Mouse (Mus musculus) midbrain, embryonic 10.5 days (tissue): ENCODE data around the gene Castor1. TPM values are rescaled to one million over a fixed set of nuclear protein-coding genes. Genes with fewer than 3 reads are reported as not detected.

Source experiments
- DNase-seq: peaks from one replicate; pipeline ENCODE4 v3.0.0-alpha.2; 2017; ENCODE audit warnings: low spot score
- H3K27ac ChIP-seq: fragments of 300-500 bp; sonication (generic); replicated peaks from 2 replicates; pipeline ENCODE4 v1.5.1; 2016; ENCODE audit warnings: mild to moderate bottlenecking
- H3K27me3 ChIP-seq: fragments of 300-500 bp; sonication (generic); 2 replicates; pipeline ENCODE4 v1.6.1; 2016; ENCODE audit warnings: low read depth, mild to moderate bottlenecking; ENCODE audit not compliant: poor library complexity, severe bottlenecking
- H3K36me3 ChIP-seq: fragments of 300-500 bp; sonication (generic); 2 replicates; pipeline ENCODE4 v1.6.1; 2016; ENCODE audit warnings: mild to moderate bottlenecking, moderate library complexity
- H3K4me1 ChIP-seq: fragments of 300-500 bp; sonication (generic); 2 replicates; pipeline ENCODE4 v1.6.1; 2016
- H3K4me3 ChIP-seq: fragments of 300-500 bp; sonication (generic); 2 replicates; pipeline ENCODE4 v1.5.1; 2016; ENCODE audit warnings: mild to moderate bottlenecking, moderate library complexity
- H3K9me3 ChIP-seq: fragments of 300-500 bp; sonication (generic); replicated peaks from 2 replicates; pipeline ENCODE4 v1.6.1; 2016; ENCODE audit warnings: mild to moderate bottlenecking
- WGBS: fragments of 180-500 bp; shearing (Covaris S2); methylation state at CpG from one replicate; pipeline ENCODE4 v1.1.7; 2016; 5-methylcytosine and 5-hydroxymethylcytosine counted together
- polyA plus RNA-seq: library from polyadenylated mRNA; unstranded; fragments of >200 nt; fragmentation: Nextera tagmentation; extraction: Ambion mirVana; gene quantifications from 2 replicates; pipeline ENCODE4 v1.2.1, GENCODE M21; 2016

Castor1 gene
- polyA plus RNA-seq, 1 experiment from 2014 or later: 3.4 TPM

GRCm38 (mm10) chr11:4193420-4193819 lies 24.6 kb upstream of the Castor1 start:
- H3K9me3 ChIP-seq: no peaks in the 10 kb centered on the region
- no peak overlapping the region for H3K27ac ChIP-seq
- H3K4me1 ChIP-seq: peaks cover 5% of the 10 kb centered on the region; the same call in 1 of the 2 replicates

GRCm38 (mm10) chr11:4195597-4196031 lies 22.4 kb upstream of the Castor1 start:
- Histone ChIP-seq H3K27ac (no peak overlapping the region), H3K27me3 (no peaks in the 10 kb centered on the region), H3K4me1 (no peaks in the 10 kb centered on the region), H3K36me3 (no peaks in the 10 kb centered on the region), H3K9me3 (no peaks in the 10 kb centered on the region), H3K4me3 (no peak overlapping the region)
- 89% methylated on average over 3 of the region's 3 CpGs for WGBS
- DNase-seq: no peak

More at GRCm38 (mm10) chr11:4193420-4193819, 24.6 kb upstream of the Castor1 start:
- H3K36me3 ChIP-seq: no peaks in the 10 kb centered on the region
- DNase-seq: no peak
- no peak overlapping the region for H3K4me3 ChIP-seq
- no peaks in the 10 kb centered on the region for H3K27me3 ChIP-seq

DNA sequence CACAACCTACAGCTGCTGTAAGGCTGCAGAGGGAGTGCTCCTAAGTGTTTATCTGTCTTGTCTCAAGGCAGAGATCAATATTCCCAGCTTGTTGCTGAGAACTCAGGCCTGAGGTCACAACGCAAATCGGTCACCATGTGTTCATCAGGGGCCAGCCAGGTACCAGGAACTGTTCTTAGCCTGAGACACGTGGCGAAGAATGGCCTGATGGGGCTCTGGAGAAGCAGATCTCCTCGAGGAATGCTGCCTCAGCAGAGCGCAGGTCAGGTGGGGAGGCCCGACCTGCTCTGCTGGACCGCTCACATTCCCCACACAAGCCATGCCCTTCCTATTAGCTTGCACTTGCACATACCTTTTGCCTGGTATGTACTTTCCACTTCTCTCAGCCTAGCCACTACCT lies 21.4 kb upstream of the Castor1 start:
- Histone ChIP-seq H3K36me3 (no peaks in the 10 kb centered on the region), H3K4me1 (no peaks in the 10 kb centered on the region), H3K9me3 (no peaks in the 10 kb centered on the region), H3K27me3 (no peaks in the 10 kb centered on the region), H3K27ac (no peak overlapping the region), H3K4me3 (no peak overlapping the region)
- WGBS: 83% methylated on average over 8 of the region's 8 CpGs
- no peak for DNase-seq

DNA sequence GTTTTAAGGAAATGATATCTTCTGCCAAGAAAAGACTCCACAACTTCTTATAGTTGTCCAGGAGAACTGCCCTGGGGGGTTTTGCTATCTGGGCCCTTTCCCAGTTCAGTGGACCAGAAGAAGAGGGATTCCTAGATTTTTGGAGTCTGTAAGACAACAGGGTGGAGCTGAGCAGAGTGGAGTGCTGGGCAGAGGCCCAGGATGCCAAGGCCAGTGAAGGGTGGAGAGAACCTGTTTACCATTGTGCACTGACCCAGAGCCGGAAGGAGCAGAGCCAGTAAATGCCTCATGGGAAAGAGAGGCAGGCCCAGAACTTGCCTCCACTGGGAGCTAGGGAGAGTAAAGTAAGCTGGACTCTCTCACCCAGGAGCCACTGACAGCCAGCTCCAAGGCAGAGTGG lies 20.3 kb upstream of the Castor1 start:
- no peaks in the 10 kb centered on the region for H3K36me3 ChIP-seq
- no peaks in the 10 kb centered on the region for H3K4me1 ChIP-seq
- 71% methylated on average over 1 of the region's 1 CpGs for whole genome bisulfite sequencing
- H3K27me3 ChIP-seq: no peaks in the 10 kb centered on the region
- DNase-seq: no peak
- H3K9me3 ChIP-seq: no peaks in the 10 kb centered on the region
- no peak overlapping the region for H3K4me3 ChIP-seq
- no peak overlapping the region for H3K27ac ChIP-seq

DNA sequence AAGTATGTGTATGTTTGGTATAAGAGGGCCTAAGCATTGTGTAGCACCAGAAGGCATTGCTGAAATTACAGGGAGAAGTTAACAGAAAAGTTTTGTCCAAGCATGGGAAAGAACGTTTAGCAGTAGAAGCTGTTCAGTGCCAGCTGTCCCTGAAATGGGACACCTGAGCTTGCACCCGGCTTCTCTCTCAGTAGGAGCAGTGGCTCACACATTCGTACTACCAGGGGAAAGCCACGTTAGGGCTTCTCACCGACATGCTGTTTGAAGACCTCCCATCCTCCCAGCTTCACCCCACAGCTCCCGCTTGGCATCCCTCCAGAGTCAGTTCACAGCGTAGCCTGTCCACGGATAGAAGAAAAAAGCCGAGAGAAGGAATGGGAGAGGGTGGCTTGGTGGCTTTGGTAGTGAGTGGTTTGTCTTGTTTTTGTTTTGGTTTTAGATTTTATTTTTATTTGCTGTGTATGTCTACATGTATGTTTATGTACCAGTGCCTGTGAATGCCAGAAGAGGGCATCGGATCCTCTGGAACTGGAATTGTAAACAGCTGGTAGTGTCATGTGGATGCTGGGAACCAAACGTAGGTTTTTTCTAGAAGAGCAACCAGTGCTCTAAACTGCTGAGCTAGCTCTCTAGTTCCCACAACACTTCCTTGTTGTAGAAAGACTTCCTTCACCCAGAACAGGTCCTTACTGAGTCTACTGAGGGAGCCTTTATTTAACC lies 15.9 kb upstream of the Castor1 start:
- H3K36me3 ChIP-seq: peaks cover 16% of the 10 kb centered on the region
- H3K27me3 ChIP-seq: no peaks in the 10 kb centered on the region
- peaks cover 7% of the 10 kb centered on the region; the same call in 1 of the 2 replicates for H3K4me1 ChIP-seq
- H3K4me3 ChIP-seq: no peak overlapping the region
- WGBS: 89% methylated on average over 11 of the region's 11 CpGs
- H3K9me3 ChIP-seq: no peaks in the 10 kb centered on the region
- no peak for DNase-seq
- no peak overlapping the region for H3K27ac ChIP-seq

GRCm38 (mm10) chr11:4202995-4203704 lies 14.9 kb upstream of the Castor1 start:
- no peak for DNase-seq
- 91% methylated on average over 12 of the region's 12 CpGs for WGBS

DNA sequence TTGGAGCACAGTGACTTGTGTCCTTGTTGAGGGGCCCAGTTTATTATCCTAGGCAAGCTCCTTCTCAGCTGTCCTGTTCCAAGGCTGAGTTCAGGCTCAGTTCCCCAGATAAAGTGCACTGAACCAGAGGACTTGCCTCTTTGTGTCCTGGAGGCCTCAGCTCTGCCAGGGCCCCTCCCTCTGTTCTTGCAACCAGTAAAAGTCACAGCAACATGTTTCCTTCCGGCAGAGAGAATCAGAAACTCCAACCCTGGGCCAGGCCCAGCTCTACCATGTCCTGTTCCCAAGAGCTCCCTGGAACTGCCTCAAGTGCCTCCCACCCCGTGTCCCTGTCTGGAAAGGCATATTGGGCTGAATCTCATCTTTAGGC lies 14.3 kb upstream of the Castor1 start:
- WGBS: 66% methylated on average over 2 of the region's 2 CpGs

More at GRCm38 (mm10) chr11:4202995-4203704, 14.9 kb upstream of the Castor1 start:
- no peak overlapping the region for H3K27ac ChIP-seq
- no peaks in the 10 kb centered on the region for H3K27me3 ChIP-seq
- peaks cover 26% of the 10 kb centered on the region for H3K36me3 ChIP-seq
- no peak overlapping the region for H3K4me3 ChIP-seq
- peaks cover 7% of the 10 kb centered on the region; the same call in 1 of the 2 replicates for H3K4me1 ChIP-seq
- H3K9me3 ChIP-seq: no peaks in the 10 kb centered on the region

GRCm38 (mm10) chr11:4205097-4205655 lies 12.8 kb upstream of the Castor1 start:
- WGBS: 89% methylated on average over 5 of the region's 5 CpGs
- no peak overlapping the region for H3K27ac ChIP-seq
- peaks cover 45% of the 10 kb centered on the region for H3K36me3 ChIP-seq
- no peaks in the 10 kb centered on the region for H3K27me3 ChIP-seq
- H3K9me3 ChIP-seq: no peaks in the 10 kb centered on the region
- DNase-seq: no peak
- H3K4me3 ChIP-seq: no peak overlapping the region
- H3K4me1 ChIP-seq: peaks cover 7% of the 10 kb centered on the region; the same call in 1 of the 2 replicates

More for the DNA sequence above, 14.3 kb upstream of the Castor1 start:
- Histone ChIP-seq H3K27ac (no peak overlapping the region), H3K36me3 (peaks cover 30% of the 10 kb centered on the region), H3K9me3 (no peaks in the 10 kb centered on the region), H3K27me3 (no peaks in the 10 kb centered on the region), H3K4me3 (no peak overlapping the region), H3K4me1 (peaks cover 7% of the 10 kb centered on the region; the same call in 1 of the 2 replicates)
- DNase-seq: no peak

GRCm38 (mm10) chr11:4205951-4206350 lies 12.1 kb upstream of the Castor1 start:
- peaks cover 52% of the 10 kb centered on the region for H3K36me3 ChIP-seq

DNA sequence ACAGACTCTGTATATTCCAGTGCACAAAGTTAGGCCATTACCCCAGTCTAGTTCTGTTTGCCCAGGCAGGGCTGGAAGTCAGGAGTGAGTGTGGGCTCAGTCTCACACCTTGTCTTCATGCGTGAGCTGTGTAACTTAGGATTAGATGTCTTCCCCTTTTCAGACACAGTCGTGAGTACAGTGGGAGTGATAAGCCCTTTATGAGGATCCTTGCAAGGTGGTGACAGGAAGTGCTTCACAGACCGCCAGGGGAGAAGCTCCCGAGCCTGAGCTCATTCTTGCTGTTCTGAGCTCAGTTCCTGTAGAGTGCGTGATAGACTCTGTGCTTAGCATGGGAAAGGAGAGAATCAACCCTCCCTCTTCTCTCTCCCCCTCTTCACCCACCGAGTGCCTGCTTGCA lies 11.5 kb upstream of the Castor1 start:
- Histone ChIP-seq H3K9me3 (no peaks in the 10 kb centered on the region), H3K4me3 (no peak overlapping the region), H3K4me1 (peaks cover 7% of the 10 kb centered on the region; the same call in 1 of the 2 replicates), H3K27ac (no peak overlapping the region), H3K36me3 (peaks cover 57% of the 10 kb centered on the region), H3K27me3 (no peaks in the 10 kb centered on the region)
- WGBS: 85% methylated on average over 6 of the region's 6 CpGs
- no peak for DNase-seq

More at GRCm38 (mm10) chr11:4205951-4206350, 12.1 kb upstream of the Castor1 start:
- no peaks in the 10 kb centered on the region for H3K27me3 ChIP-seq
- no peak overlapping the region for H3K27ac ChIP-seq
- no peak for DNase-seq
- H3K4me1 ChIP-seq: peaks cover 7% of the 10 kb centered on the region; the same call in 1 of the 2 replicates
- 94% methylated on average over 7 of the region's 7 CpGs for WGBS
- H3K4me3 ChIP-seq: no peak overlapping the region
- no peaks in the 10 kb centered on the region for H3K9me3 ChIP-seq

GRCm38 (mm10) chr11:4207655-4208054 lies 10.4 kb upstream of the Castor1 start:
- no peaks in the 10 kb centered on the region for H3K27me3 ChIP-seq
- 91% methylated on average over 9 of the region's 9 CpGs for WGBS
- H3K27ac ChIP-seq: no peak overlapping the region
- no peak overlapping the region for H3K4me3 ChIP-seq
- no peaks in the 10 kb centered on the region for H3K9me3 ChIP-seq
- DNase-seq: no peak
- H3K4me1 ChIP-seq: peaks cover 7% of the 10 kb centered on the region; the same call in 1 of the 2 replicates
- peaks cover 68% of the 10 kb centered on the region for H3K36me3 ChIP-seq

GRCm38 (mm10) chr11:4209556-4209955 lies 8.5 kb upstream of the Castor1 start:
- no peaks in the 10 kb centered on the region for H3K4me1 ChIP-seq
- no peaks in the 10 kb centered on the region for H3K9me3 ChIP-seq
- peaks cover 87% of the 10 kb centered on the region for H3K36me3 ChIP-seq
- H3K27me3 ChIP-seq: no peaks in the 10 kb centered on the region
- no peak overlapping the region for H3K4me3 ChIP-seq
- WGBS: 78% methylated on average over 5 of the region's 5 CpGs
- DNase-seq: no peak
- no peak overlapping the region for H3K27ac ChIP-seq

- DNase-seq: no peak
- Histone ChIP-seq H3K36me3 (peaks cover 95% of the 10 kb centered on the region), H3K4me1 (no peaks in the 10 kb centered on the region), H3K9me3 (no peaks in the 10 kb centered on the region), H3K27me3 (no peaks in the 10 kb centered on the region), H3K4me3 (no peak overlapping the region), H3K27ac (no peak overlapping the region)
- 83% methylated on average over 1 of the region's 1 CpGs for WGBS
Measured at GRCm38 (mm10) chr11:4210786-4211185, 7.2 kb upstream of the Castor1 start.
